Mouse (Mus musculus): Measurements from ENCODE around the gene Alcam. TPM values are rescaled to one million over a fixed set of nuclear protein-coding genes. Genes with fewer than 3 reads are reported as not detected.

Gene Alcam
- total and polyA plus RNA-seq, 3 experiments, result not detected

DNA sequence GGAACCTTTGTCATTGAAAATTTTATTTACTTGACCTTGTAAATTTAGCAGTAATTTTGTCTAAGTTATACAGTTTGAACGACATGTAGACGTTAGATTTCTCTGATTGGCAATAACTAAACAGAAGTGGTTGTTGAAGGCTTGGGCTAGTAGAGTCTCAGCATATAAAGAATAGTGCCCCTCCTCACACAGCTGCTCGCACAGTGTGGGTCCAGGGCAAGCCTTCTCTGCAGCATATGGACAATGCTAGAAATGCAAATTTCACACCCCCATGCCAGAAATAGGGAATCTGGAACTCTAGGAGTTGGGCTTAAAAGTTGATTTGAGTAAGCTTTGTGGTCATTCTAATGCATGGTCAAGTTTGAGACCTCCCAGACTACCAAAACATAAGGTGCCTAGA lies 23.8 kb downstream of the Alcam start:
- DNase-seq (ENCODE audit: low read depth, low spot score), result no peak
- no peak for TF ChIP-seq ZC3H11A (IDR thresholded peaks at IDR 0.05; ENCODE audit: low read depth, low read length)
- TF ChIP-seq MEF2A (IDR thresholded peaks at IDR 0.05; ENCODE audit: extremely low read depth, insufficient replicate concordance, low read depth, low read length, poor library complexity, severe bottlenecking), result no peak
- no peak for TF ChIP-seq ZKSCAN1 (IDR thresholded peaks at IDR 0.05; ENCODE audit: low read depth, low read length)
- TF ChIP-seq MXI1 (IDR thresholded peaks at IDR 0.05; ENCODE audit: low read depth, low read length), result no peak
- no peak for TF ChIP-seq BHLHE40 (IDR thresholded peaks at IDR 0.05; ENCODE audit: borderline replicate concordance, low read depth, low read length)
- TF ChIP-seq GATA1 (IDR thresholded peaks at IDR 0.05; ENCODE audit: low read depth, low read length), result no peak
- no peak for TF ChIP-seq ELF1 (IDR thresholded peaks at IDR 0.05; ENCODE audit: low read depth, low read length)
- TF ChIP-seq POLR2AphosphoS2 (IDR thresholded peaks at IDR 0.05; ENCODE audit: low read length), result no peak
- TF ChIP-seq ZMIZ1 (IDR thresholded peaks at IDR 0.05; ENCODE audit: low read depth, low read length), result no peak
- TF ChIP-seq TCF12 (IDR thresholded peaks at IDR 0.05; ENCODE audit: low read depth, low read length), result no peak
- TF ChIP-seq TBP (IDR thresholded peaks at IDR 0.05; ENCODE audit: low read depth, low read length), result no peak
- no peaks in the 10 kb centered on the region for H3K79me2 ChIP-seq (ENCODE audit: control insufficient read depth, insufficient read depth, low read length, poor library complexity)
- H3K9ac ChIP-seq (ENCODE audit: control insufficient read depth, low read depth, low read length, poor library complexity, severe bottlenecking), result no peak overlapping the region
- H3K4me1 ChIP-seq (ENCODE audit: control insufficient read depth in 1 of 2, insufficient read depth in 2 of 2, low read length in 2 of 2), result no peaks in the 10 kb centered on the region
- H3K36me3 ChIP-seq (ENCODE audit: control insufficient read depth in 1 of 2, insufficient read depth in 2 of 2, low read length in 2 of 2), result no peaks in the 10 kb centered on the region
- H3K4me3 ChIP-seq (ENCODE audit: control insufficient read depth in 1 of 2, insufficient read depth in 1 of 2, low read depth in 2 of 2, low read length in 2 of 2), result no peak overlapping the region
- no peak overlapping the region for H3K27ac ChIP-seq (ENCODE audit: control insufficient read depth, low read depth, low read length)
- no peaks in the 10 kb centered on the region for H3K27me3 ChIP-seq (ENCODE audit: control insufficient read depth in 1 of 2, insufficient read depth in 2 of 2, low read length in 2 of 2)
- no peaks in the 10 kb centered on the region for H3K9me3 ChIP-seq (replicated peaks; ENCODE audit: insufficient read depth, low read length)

DNA sequence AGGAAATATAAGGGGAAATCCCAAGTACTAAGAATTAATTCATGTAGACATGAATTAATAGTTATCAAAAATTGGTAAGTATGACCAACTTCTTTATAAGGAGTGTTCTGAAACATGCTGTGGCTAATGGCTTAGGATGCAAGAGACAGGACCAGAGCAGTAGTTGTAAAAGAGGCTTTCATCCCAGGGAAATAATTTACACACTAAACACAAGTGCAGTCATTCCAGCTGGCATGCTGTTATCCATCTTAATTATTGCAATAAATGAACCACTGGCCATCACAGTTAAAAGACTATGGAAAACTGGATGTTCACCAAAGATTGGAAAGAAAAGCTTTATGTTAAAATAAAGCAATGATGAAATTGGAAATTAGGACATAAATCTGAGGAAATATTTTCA lies 24.2 kb downstream of the Alcam start:
- Histone ChIP-seq H3K36me3 (ENCODE audit: control insufficient read depth in 1 of 2, insufficient read depth in 2 of 2, low read length in 2 of 2) (no peaks in the 10 kb centered on the region), H3K9me3 (replicated peaks; ENCODE audit: insufficient read depth, low read length) (no peaks in the 10 kb centered on the region), H3K9ac (ENCODE audit: control insufficient read depth, low read depth, low read length, poor library complexity, severe bottlenecking) (no peak overlapping the region), H3K4me3 (ENCODE audit: control insufficient read depth in 1 of 2, insufficient read depth in 1 of 2, low read depth in 2 of 2, low read length in 2 of 2) (no peak overlapping the region), H3K4me1 (ENCODE audit: control insufficient read depth in 1 of 2, insufficient read depth in 2 of 2, low read length in 2 of 2) (no peaks in the 10 kb centered on the region), H3K79me2 (ENCODE audit: control insufficient read depth, insufficient read depth, low read length, poor library complexity) (no peaks in the 10 kb centered on the region), H3K27ac (ENCODE audit: control insufficient read depth, low read depth, low read length) (no peak overlapping the region), H3K27me3 (ENCODE audit: control insufficient read depth in 1 of 2, insufficient read depth in 2 of 2, low read length in 2 of 2) (no peaks in the 10 kb centered on the region)
- DNase-seq (ENCODE audit: low read depth, low spot score), result no peak
- TF ChIP-seq GABPA (IDR thresholded peaks at IDR 0.05; ENCODE audit: low read depth, low read length), result no peak
- TF ChIP-seq EP300 (IDR thresholded peaks at IDR 0.05; ENCODE audit: low read depth in 1 of 2, low read length in 2 of 2), result no peak
- TF ChIP-seq TCF12 (IDR thresholded peaks at IDR 0.05; ENCODE audit: low read depth, low read length), result no peak
- TF ChIP-seq HCFC1 (IDR thresholded peaks at IDR 0.05; ENCODE audit: low read depth, low read length), result no peak
- TF ChIP-seq ELF1 (IDR thresholded peaks at IDR 0.05; ENCODE audit: low read depth, low read length), result no peak

DNA sequence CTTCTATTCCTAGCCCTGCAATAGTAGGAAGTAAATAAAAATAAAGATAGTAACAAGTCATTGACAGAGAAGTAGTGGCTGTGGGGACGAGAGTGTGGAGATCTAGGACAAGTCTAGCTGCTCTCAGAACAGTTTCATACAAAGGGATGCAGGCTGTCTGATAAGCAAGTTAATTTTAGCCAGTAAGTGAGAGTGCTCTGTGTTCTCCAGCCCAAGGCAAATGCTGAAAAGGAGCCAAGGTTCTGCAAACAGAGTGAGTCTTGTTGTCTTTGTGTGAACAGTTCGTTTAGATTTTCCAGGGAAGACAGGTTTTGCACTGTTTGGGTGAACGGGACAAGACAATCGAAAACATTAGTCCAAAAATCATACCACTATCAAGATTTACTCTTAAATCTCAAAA lies 25.4 kb downstream of the Alcam start:
- Histone ChIP-seq H3K9ac (ENCODE audit: control insufficient read depth, low read depth, low read length, poor library complexity, severe bottlenecking) (no peak overlapping the region), H3K36me3 (ENCODE audit: control insufficient read depth in 1 of 2, insufficient read depth in 2 of 2, low read length in 2 of 2) (no peaks in the 10 kb centered on the region), H3K27me3 (ENCODE audit: control insufficient read depth in 1 of 2, insufficient read depth in 2 of 2, low read length in 2 of 2) (no peaks in the 10 kb centered on the region), H3K4me1 (ENCODE audit: control insufficient read depth in 1 of 2, insufficient read depth in 2 of 2, low read length in 2 of 2) (no peaks in the 10 kb centered on the region), H3K4me3 (ENCODE audit: control insufficient read depth in 1 of 2, insufficient read depth in 1 of 2, low read depth in 2 of 2, low read length in 2 of 2) (no peak overlapping the region), H3K9me3 (replicated peaks; ENCODE audit: insufficient read depth, low read length) (no peaks in the 10 kb centered on the region), H3K79me2 (ENCODE audit: control insufficient read depth, insufficient read depth, low read length, poor library complexity) (no peaks in the 10 kb centered on the region), H3K27ac (ENCODE audit: control insufficient read depth, low read depth, low read length) (no peak overlapping the region)
- no peak for DNase-seq (ENCODE audit: low read depth, low spot score)
- TF ChIP-seq CHD2 (IDR thresholded peaks at IDR 0.05; ENCODE audit: low read length), result no peak
- TF ChIP-seq ZC3H11A (IDR thresholded peaks at IDR 0.05; ENCODE audit: low read depth, low read length), result no peak
- no peak for TF ChIP-seq ETS1 (IDR thresholded peaks at IDR 0.05; ENCODE audit: low read depth, low read length)
- TF ChIP-seq E2F4 (IDR thresholded peaks at IDR 0.05; ENCODE audit: borderline replicate concordance, low read depth, low read length), result no peak
- no peak for TF ChIP-seq USF1 (IDR thresholded peaks at IDR 0.05; ENCODE audit: low read depth, low read length)
- no peak for TF ChIP-seq SMC3 (IDR thresholded peaks at IDR 0.05; ENCODE audit: low read depth, low read length)
- no peak for TF ChIP-seq POLR2AphosphoS2 (IDR thresholded peaks at IDR 0.05; ENCODE audit: low read length)
- no peak for TF ChIP-seq NELFE (IDR thresholded peaks at IDR 0.05; ENCODE audit: low read depth, low read length)
- TF ChIP-seq ZMIZ1 (IDR thresholded peaks at IDR 0.05; ENCODE audit: low read depth, low read length), result no peak
- no peak for TF ChIP-seq KAT2A (conservative IDR thresholded peaks at IDR 0.05; ENCODE audit: low read depth, low read length)
- TF ChIP-seq GATA1 (IDR thresholded peaks at IDR 0.05; ENCODE audit: low read depth, low read length), result no peak
- TF ChIP-seq SIN3A (IDR thresholded peaks at IDR 0.05; ENCODE audit: low read length), result no peak
- no peak for TF ChIP-seq CTCF (IDR thresholded peaks at IDR 0.05 in 2 of 3, conservative IDR thresholded peaks at IDR 0.05 in 1 of 3; ENCODE audit: control insufficient read depth in 1 of 3, insufficient read depth in 1 of 3, low read depth in 2 of 3, low read length in 3 of 3, poor library complexity in 1 of 3, severe bottlenecking in 1 of 3)
- TF ChIP-seq MXI1 (IDR thresholded peaks at IDR 0.05; ENCODE audit: low read depth, low read length), result no peak
- no peak for TF ChIP-seq TAL1 (IDR thresholded peaks at IDR 0.05; ENCODE audit: low read length)
- TF ChIP-seq RCOR1 (IDR thresholded peaks at IDR 0.05; ENCODE audit: low read depth, low read length), result no peak
- TF ChIP-seq BHLHE40 (IDR thresholded peaks at IDR 0.05; ENCODE audit: borderline replicate concordance, low read depth, low read length), result no peak
